Mouse (Mus musculus) spleen, postnatal 36 days (tissue): ENCODE results near the gene Cfap73.

Experiments used
- DNase-seq, 2 experiments: peaks; one replicate each; pipeline ENCODE4 v3.0.0; 2022; ENCODE audit warnings: low spot score in 2 of 2, mixed read lengths in 1 of 2

The Cfap73 gene

DNA sequence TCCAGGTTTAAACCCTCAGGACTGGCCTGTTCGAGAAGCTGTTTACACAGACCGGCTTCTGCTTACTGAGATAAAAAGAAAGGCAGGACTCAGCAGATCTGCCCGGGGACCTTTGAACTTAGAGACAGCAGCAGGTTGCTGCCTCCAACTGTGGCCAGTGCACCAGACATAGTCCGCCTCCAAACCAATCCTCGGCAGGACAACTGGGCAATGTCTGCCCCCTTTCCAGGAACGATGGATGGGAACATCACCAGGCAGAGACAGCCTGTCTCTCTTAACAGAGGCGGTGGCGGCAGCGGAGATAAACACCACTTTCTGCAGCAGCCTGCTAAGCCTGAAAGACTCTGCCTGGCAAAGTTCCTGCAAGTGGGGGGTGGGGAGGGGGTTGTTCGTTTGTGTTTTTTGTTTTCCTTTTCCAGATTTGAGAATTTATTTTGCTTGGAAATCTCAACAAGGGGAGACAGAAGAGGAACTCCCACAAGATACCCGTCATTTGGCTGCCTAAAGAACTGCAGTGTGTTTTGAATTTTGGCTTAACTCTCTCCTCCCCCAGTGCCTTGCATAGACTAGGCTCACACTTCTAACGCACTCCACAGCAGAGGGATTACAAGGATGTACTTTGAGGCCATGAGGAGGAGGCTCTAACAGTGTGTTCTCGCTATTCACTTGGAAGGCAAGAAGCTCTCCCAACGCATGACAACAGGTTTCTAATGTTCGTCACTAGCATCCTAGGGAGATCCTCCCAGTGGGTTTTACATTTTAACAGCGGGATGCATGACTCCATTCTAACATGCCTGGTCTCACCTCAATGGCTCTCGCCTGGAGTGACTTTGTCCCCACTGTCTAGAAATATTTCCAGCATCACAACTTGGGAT is 47.1 kb downstream of the Cfap73 start:
- peak in 1 of 2 experiments; percentile 58 for DNase-seq

DNA sequence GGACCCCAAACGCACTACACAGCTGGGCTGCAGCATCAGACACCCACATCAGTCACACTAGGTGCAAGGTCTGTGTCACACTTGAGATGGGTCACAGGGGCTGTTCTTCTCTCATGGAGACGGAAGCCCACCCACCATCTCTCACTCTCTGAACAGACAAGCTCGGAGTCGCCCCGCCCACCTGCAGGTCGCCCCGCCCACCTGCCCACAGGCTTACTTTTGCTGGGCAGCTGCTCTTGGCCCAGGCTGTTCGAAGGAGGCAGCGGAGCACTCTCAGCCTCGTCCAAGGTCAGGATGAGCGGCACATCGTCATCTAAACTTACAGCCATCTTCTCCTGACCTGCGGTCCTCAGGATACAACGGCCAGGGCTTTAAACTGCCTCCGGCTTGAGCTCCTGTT is 49.1 kb downstream of the Cfap73 start:
- no peak for DNase-seq

DNA sequence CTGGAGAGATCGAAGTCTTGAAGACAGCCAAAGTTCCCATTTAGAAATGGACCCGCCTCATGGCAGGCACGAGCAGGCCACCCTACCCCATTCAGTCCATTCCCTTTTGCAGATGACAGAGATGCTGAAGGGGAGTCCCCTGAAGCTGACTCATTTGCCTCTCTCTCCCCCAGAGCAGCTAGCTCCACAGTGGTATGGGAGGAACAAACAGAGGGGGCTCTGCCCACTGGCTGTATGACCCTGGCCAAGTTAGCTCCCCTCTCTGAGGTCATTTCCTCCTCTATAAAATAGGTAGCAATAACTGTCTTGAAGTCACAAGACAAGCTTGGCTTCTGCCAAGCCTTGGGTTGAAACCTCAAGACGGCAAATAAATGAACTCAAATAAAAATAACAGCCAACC is 50.5 kb downstream of the Cfap73 start:
- peak; percentile 40 to 44 for DNase-seq

DNA sequence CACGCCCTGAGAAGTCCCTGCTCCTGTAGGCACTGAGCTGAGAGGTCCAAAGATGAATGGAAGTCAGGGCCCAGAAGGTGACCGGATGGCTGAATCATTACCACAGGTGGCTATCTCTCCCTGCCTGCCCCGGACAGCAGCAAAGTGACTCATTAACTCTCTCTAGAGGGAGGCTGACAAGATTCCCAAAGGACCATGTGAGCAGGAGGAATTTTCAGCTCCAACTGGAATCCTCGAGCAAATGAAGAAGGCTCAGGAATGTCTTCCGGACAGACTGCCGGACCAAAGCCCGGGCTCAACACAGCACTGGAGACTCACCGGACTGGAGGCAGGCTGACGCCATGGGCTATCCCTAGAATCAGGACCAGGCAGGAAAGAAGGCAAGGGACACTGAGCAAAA is 52.0 kb downstream of the Cfap73 start:
- no peak for DNase-seq

DNA sequence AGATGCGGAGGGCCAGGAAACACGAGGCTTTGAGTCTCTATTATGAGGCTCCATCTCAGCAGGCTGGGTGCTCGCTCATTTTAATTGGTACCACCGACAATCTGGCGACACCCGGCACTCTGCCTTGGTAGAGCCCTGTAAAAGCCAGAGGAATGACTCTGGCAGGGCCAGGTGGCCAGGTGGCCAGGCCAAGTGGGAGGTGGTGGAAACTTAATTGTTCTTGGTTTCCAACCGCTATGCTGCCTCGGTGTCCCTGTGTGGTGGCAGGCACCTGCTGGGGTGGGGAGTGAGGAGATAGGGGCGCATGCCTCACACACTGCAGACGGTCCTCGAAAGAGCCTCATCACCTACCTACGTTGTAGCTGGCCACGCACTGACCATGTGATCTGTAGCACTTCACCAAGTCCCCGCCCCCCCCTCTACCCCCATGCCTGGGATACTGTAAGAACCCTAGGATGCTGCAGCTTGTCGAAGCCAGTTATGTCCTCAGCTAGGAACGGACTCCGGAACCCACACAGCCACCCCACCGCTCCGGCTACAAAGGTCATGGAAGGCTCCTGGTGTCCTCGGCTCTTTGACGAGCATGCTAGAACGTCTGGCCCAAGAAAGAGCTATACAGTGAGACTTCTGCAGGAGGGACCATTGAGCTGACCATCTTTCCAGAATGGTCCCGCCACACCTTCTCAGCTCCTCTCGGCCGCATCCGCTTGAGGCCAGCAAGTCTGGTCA is 54.0 kb downstream of the Cfap73 start:
- DNase-seq, result no peak

DNA sequence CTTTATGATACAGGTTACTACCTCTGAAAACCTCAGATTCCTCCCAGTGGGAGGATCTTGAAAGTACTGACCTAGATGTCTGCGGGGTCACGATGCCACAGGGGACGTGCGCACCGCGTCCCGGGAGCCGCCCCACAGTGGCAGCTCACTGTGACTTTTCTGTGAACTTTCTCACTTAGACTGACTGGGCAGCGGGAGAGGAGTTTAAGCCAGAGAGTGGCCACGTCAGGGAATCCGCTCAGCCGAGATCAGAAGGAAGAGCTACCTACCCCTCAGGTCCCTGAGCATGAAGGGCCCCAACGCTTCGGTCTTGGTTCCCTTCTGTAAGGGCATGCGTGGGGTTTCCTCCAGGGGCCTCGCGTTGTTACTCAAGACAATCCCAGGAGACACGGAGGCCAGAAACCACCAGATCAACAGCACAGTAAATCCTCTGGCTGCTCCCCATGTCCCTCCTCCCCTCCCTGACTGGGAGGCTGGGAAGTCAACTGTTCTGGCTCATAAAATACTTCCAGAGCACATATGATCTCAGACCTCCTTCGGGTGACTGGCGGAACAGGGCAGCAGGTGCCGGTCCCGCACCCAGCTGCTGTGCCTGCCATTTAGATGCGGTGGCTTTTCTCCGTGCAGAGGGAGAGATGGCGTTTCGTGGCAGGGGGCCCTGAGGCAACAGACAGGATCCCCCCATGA is 54.7 kb downstream of the Cfap73 start:
- DNase-seq, result peak; percentile 47 to 51

DNA sequence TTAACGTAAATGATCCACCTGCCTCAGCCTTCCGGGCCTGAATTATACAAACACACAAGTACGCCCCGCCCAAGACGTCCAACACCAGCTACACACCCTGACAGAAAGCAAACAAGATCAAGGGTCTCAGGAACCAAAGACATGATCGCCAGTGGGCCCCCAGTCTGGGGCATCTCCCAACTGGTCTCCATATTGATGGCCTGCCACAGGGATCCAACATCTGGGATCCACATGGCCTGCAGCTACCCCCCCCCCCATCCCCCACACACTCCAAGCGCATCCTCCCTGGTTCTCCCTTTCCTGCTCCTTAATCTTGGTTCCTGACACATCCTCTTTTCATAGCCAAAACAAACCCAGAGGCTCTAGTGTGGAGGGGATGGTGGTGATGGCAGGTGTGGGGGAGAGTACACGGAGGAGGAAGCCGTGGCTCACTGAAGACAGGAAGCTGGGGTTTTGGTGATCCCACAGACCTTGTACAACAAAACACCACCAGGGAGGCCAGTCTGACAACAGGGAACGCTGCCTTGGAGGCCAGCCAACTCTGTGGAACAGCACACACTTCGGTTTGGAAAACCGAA is 55.4 kb downstream of the Cfap73 start:
- DNase-seq, result peak; percentile 72 to 75
